12 mouse cellular contexts compared by ENCODE assay signal in genomic region chr14:76448987-76449386, GRCm38 (mm10). TPM values are rescaled to one million over a fixed set of nuclear protein-coding genes. Genes with fewer than 3 reads are reported as not detected.
DNase-seq lines count a peak whose midpoint lies in the region; ATAC-seq and TF ChIP-seq lines count a peak whose summit lies in the region.
"Had no signal": no experiment of that assay in that cellular context is flagged by ENCODE, and none has a peak within 500 bp of the region (broad histone marks: within the 10 kb centered on the region; RNA-seq: fewer than 3 reads in every experiment).

No protein-coding gene starts in this region.

- no peaks in the 10 kb centered on the region for H3K4me1 ChIP-seq in kidney, adult 2 months (ENCODE audit: control insufficient read depth, insufficient read depth, low read length)
- H3K4me1 ChIP-seq in heart, embryonic 16.5 days (ENCODE audit: control insufficient read depth, insufficient read depth, low read length), result peaks cover 8% of the 10 kb centered on the region; the same call in 1 of the 2 replicates
- H3K4me1 ChIP-seq in midbrain, postnatal 0 days (ENCODE audit: insufficient read depth, low read length), result no peaks in the 10 kb centered on the region
- H3K4me1 ChIP-seq in hindbrain, postnatal 0 days (ENCODE audit: insufficient read depth, low read length), result 0 out of 2 replicates have a peak, but pooled peaks cover 6% of the 10 kb centered on the region

- H3K9ac ChIP-seq in heart, embryonic 16.5 days (ENCODE audit: low read length), result no peak overlapping the region
- H3K9ac ChIP-seq in midbrain, postnatal 0 days (replicated peaks; ENCODE audit: low read length, poor library complexity, severe bottlenecking), result no peak overlapping the region
- no peak overlapping the region for H3K9ac ChIP-seq in hindbrain, postnatal 0 days (replicated peaks; ENCODE audit: low read length)
- H3K9ac ChIP-seq: liver, postnatal 0 days had no signal

- peak; percentile 47 for DNase-seq in kidney, adult 2 months
- no peak for DNase-seq in kidney, adult 18-20 months
- peak; percentile 29 for DNase-seq in kidney, postnatal 36 days
- peak; percentile 23 for DNase-seq in skeletal muscle tissue, adult 2 months (ENCODE audit: low read depth, low spot score)
- no peak for DNase-seq in midbrain, postnatal 0 days (ENCODE audit: low spot score)
- no peak for DNase-seq in hindbrain, postnatal 0 days (ENCODE audit: low spot score)
- DNase-seq: gastrocnemius, postnatal 25 days; liver, postnatal 0 days; retina, postnatal 1 day had no signal

- no peak for TF ChIP-seq POLR2A in kidney, adult 2 months (IDR thresholded peaks at IDR 0.05; ENCODE audit: low read depth, low read length)

- H3K9me3 ChIP-seq in heart, embryonic 16.5 days (replicated peaks; ENCODE audit: control insufficient read depth, low read length), result no peaks in the 10 kb centered on the region
- no peaks in the 10 kb centered on the region for H3K9me3 ChIP-seq in midbrain, postnatal 0 days (ENCODE audit: low read length)
- H3K9me3 ChIP-seq in hindbrain, postnatal 0 days (ENCODE audit: low read length), result no peaks in the 10 kb centered on the region

- no peaks in the 10 kb centered on the region for H3K36me3 ChIP-seq in kidney, adult 2 months (ENCODE audit: control insufficient read depth, insufficient read depth, low read length)
- H3K36me3 ChIP-seq in heart, embryonic 16.5 days (ENCODE audit: control insufficient read depth, insufficient read depth), result no peaks in the 10 kb centered on the region
- 0 out of 2 replicates have a peak, but pooled peaks cover 3% of the 10 kb centered on the region for H3K36me3 ChIP-seq in midbrain, postnatal 0 days (ENCODE audit: insufficient read depth, low read length)
- H3K36me3 ChIP-seq in hindbrain, postnatal 0 days (ENCODE audit: insufficient read depth, low read length), result peaks cover 4% of the 10 kb centered on the region; the same call in 1 of the 2 replicates

- peak overlapping the region; percentile 39; the same call in 1 of the 2 replicates for H3K27ac ChIP-seq in kidney, adult 2 months (ENCODE audit: insufficient read depth, low read depth, low read length)
- 0 out of 2 replicates have a peak overlapping the region, but pooled peaks have one; percentile 26 for H3K27ac ChIP-seq in heart, embryonic 16.5 days (ENCODE audit: low read length)
- H3K27ac ChIP-seq in midbrain, postnatal 0 days (ENCODE audit: low read depth, low read length), result no peak overlapping the region
- no peak overlapping the region for H3K27ac ChIP-seq in hindbrain, postnatal 0 days
- H3K27ac ChIP-seq: layer of hippocampus, adult 2 months had no signal

- 55% methylated on average over 4 of the region's 4 CpGs for WGBS in kidney, adult 2 months
- 51% methylated on average over 4 of the region's 4 CpGs for WGBS in heart, embryonic 16.5 days
- 70% methylated on average over 4 of the region's 4 CpGs for WGBS in midbrain, postnatal 0 days
- 59% methylated on average over 4 of the region's 4 CpGs for WGBS in hindbrain, postnatal 0 days

- H3K4me2 ChIP-seq in heart, embryonic 16.5 days (ENCODE audit: low read depth, low read length), result peak overlapping the region; percentile 18; the same call in 1 of the 2 replicates
- no peak overlapping the region for H3K4me2 ChIP-seq in midbrain, postnatal 0 days (ENCODE audit: low read depth, low read length, poor library complexity, severe bottlenecking)
- no peak overlapping the region for H3K4me2 ChIP-seq in hindbrain, postnatal 0 days (ENCODE audit: low read depth, low read length)

- ATAC-seq in heart, embryonic 16.5 days (replicated peaks; ENCODE audit: extremely low read depth, insufficient read depth, low FRiP score), result peak; percentile 70
- no peak for ATAC-seq in cerebellum, adult (ENCODE audit: insufficient number of reproducible peaks, low FRiP score, low TSS enrichment)
- ATAC-seq in midbrain, postnatal 0 days (ENCODE audit: low FRiP score), result no peak
- no peak for ATAC-seq in hindbrain, postnatal 0 days
- ATAC-seq: liver, postnatal 0 days had no signal

- H3K4me3 ChIP-seq in kidney, adult 2 months (ENCODE audit: insufficient read depth, low read depth, low read length), result 0 out of 2 replicates have a peak overlapping the region, but pooled peaks have one; percentile 11
- no peak overlapping the region for H3K4me3 ChIP-seq in heart, embryonic 16.5 days (ENCODE audit: low read length)
- H3K4me3 ChIP-seq in midbrain, postnatal 0 days (ENCODE audit: low read depth, low read length), result no peak overlapping the region
- H3K4me3 ChIP-seq in hindbrain, postnatal 0 days (ENCODE audit: low read length), result no peak overlapping the region
- H3K4me3 ChIP-seq: layer of hippocampus, adult 2 months had no signal

- H3K27me3 ChIP-seq in kidney, adult 2 months (replicated peaks; ENCODE audit: control insufficient read depth, insufficient read depth, low read length), result no peaks in the 10 kb centered on the region
- H3K27me3 ChIP-seq in heart, embryonic 16.5 days (ENCODE audit: control insufficient read depth, insufficient read depth, low read length), result no peaks in the 10 kb centered on the region
- no peaks in the 10 kb centered on the region for H3K27me3 ChIP-seq in midbrain, postnatal 0 days (ENCODE audit: insufficient read depth, low read length)
- no peaks in the 10 kb centered on the region for H3K27me3 ChIP-seq in hindbrain, postnatal 0 days (ENCODE audit: insufficient read depth, low read length)

- TF ChIP-seq CTCF in kidney, adult 2 months (conservative IDR thresholded peaks at IDR 0.05; ENCODE audit: insufficient read depth, insufficient read length, low read depth, low read length), result no peak
- TF ChIP-seq CTCF in midbrain, postnatal 0 days (IDR thresholded peaks at IDR 0.05), result no peak
- TF ChIP-seq CTCF in hindbrain, postnatal 0 days (IDR thresholded peaks at IDR 0.05; ENCODE audit: low read depth), result no peak

RNA-seq across cellular contexts. Expression of gene Tsc22d1, which starts 34.2 kb away (rescaled TPM):
- 137 and 153 TPM in 2 replicates for polyA plus RNA-seq in kidney, adult 2 months (2012; rRNA removed)
- 347 and 367 TPM in 2 replicates for polyA plus RNA-seq in heart, embryonic 16.5 days (2015; fragmentation: Nextera tagmentation; extraction: Ambion mirVana)
- 574 and 673 TPM in 2 replicates for total RNA-seq in midbrain, postnatal 0 days (2014; rRNA removed)
- 603 and 649 TPM in 2 replicates for polyA plus RNA-seq in midbrain, postnatal 0 days (2015; fragmentation: Nextera tagmentation; extraction: Ambion mirVana)
- total RNA-seq in hindbrain, postnatal 0 days (2014; rRNA removed), result 525 and 569 TPM in 2 replicates
- 544 and 588 TPM in 2 replicates for polyA plus RNA-seq in hindbrain, postnatal 0 days (2015; fragmentation: Nextera tagmentation; extraction: Ambion mirVana)

Comparison
In these comparisons a context has a peak if more than half of its experiments do, and no peak if none do; other contexts are left out.
1. DNase-seq: peak in kidney, adult 2 months (single experiment), kidney, postnatal 36 days (2 of 2) and skeletal muscle tissue, adult 2 months (single experiment); none in kidney, adult 18-20 months (single experiment), midbrain, postnatal 0 days (single experiment) and hindbrain, postnatal 0 days (single experiment).
2. H3K27ac ChIP-seq: peak in kidney, adult 2 months (single experiment) and heart, embryonic 16.5 days (single experiment); none in midbrain, postnatal 0 days (single experiment) and hindbrain, postnatal 0 days (single experiment).